Mouse (Mus musculus): ENCODE results near the gene Apba1.
A peak's percentile ranks its signal among the peaks of the same experiment; 100 is the strongest.

Gene Apba1

GRCm38 (mm10) chr19:23879862-23880261 lies 121.2 kb downstream of the Apba1 start:
- peak; percentile 58 for DNase-seq

- no peak for DNase-seq
Observed at GRCm38 (mm10) chr19:23886169-23886568, 127.5 kb downstream of the Apba1 start.

- DNase-seq, result no peak
Observed at GRCm38 (mm10) chr19:23891421-23891820, 132.7 kb downstream of the Apba1 start.

- DNase-seq, result no peak
Observed at GRCm38 (mm10) chr19:23892633-23893032, 133.9 kb downstream of the Apba1 start.

GRCm38 (mm10) chr19:23893093-23893889 lies 134.6 kb downstream of the Apba1 start:
- DNase-seq, result no peak

- no peak for DNase-seq
Observed at GRCm38 (mm10) chr19:23893946-23894345, 135.3 kb downstream of the Apba1 start.

- no peak for DNase-seq
Observed at GRCm38 (mm10) chr19:23894822-23895221, 136.1 kb downstream of the Apba1 start.

- DNase-seq, result no peak
Observed at GRCm38 (mm10) chr19:23896915-23897314, 138.2 kb downstream of the Apba1 start.

GRCm38 (mm10) chr19:23898501-23898900 lies 139.8 kb downstream of the Apba1 start:
- DNase-seq, result no peak

GRCm38 (mm10) chr19:23901177-23901576 lies 142.5 kb downstream of the Apba1 start:
- peak; percentile 38 for DNase-seq

GRCm38 (mm10) chr19:23901768-23902167 lies 143.1 kb downstream of the Apba1 start:
- DNase-seq, result no peak

GRCm38 (mm10) chr19:23903066-23903465 lies 144.4 kb downstream of the Apba1 start:
- no peak for DNase-seq

- no peak for DNase-seq
Observed at GRCm38 (mm10) chr19:23904922-23905321, 146.2 kb downstream of the Apba1 start.

- DNase-seq, result no peak
Observed at GRCm38 (mm10) chr19:23905772-23906171, 147.1 kb downstream of the Apba1 start.

- no peak for DNase-seq
Observed at GRCm38 (mm10) chr19:23910345-23910744, 151.7 kb downstream of the Apba1 start.

- DNase-seq, result no peak
Observed at GRCm38 (mm10) chr19:23919384-23920219, 160.9 kb downstream of the Apba1 start.

GRCm38 (mm10) chr19:23920220-23920544 lies 161.5 kb downstream of the Apba1 start:
- no peak for DNase-seq

GRCm38 (mm10) chr19:23922601-23923000 lies 163.9 kb downstream of the Apba1 start:
- DNase-seq, result no peak

GRCm38 (mm10) chr19:23924057-23924456 lies 165.4 kb downstream of the Apba1 start:
- DNase-seq, result no peak

- no peak for DNase-seq
Observed at GRCm38 (mm10) chr19:23924791-23925190, 166.1 kb downstream of the Apba1 start.

- peak; percentile 52 for DNase-seq
Observed at GRCm38 (mm10) chr19:23925541-23925940, 166.9 kb downstream of the Apba1 start.

GRCm38 (mm10) chr19:23930826-23931225 lies 172.1 kb downstream of the Apba1 start:
- DNase-seq, result no peak

GRCm38 (mm10) chr19:23941422-23941949 lies 182.8 kb downstream of the Apba1 start:
- no peak for DNase-seq

GRCm38 (mm10) chr19:23942886-23943285 lies 184.2 kb downstream of the Apba1 start:
- DNase-seq, result peak; percentile 47

Data from cerebellum, adult 11 months (tissue).